Mouse (Mus musculus): Measurements from ENCODE around the gene Mctp1. TPM values are rescaled to one million over a fixed set of nuclear protein-coding genes. Genes with fewer than 3 reads are reported as not detected.

Mctp1 gene
- total and polyA plus RNA-seq, 3 experiments = not detected

- Histone ChIP-seq H3K9me3 (replicated peaks; ENCODE audit: insufficient read depth, low read length) (no peaks in the 10 kb centered on the region), H3K4me3 (ENCODE audit: control insufficient read depth in 1 of 2, insufficient read depth in 1 of 2, low read depth in 2 of 2, low read length in 2 of 2) (no peak overlapping the region), H3K27ac (ENCODE audit: control insufficient read depth, low read depth, low read length) (no peak overlapping the region), H3K36me3 (ENCODE audit: control insufficient read depth in 1 of 2, insufficient read depth in 2 of 2, low read length in 2 of 2) (no peaks in the 10 kb centered on the region), H3K27me3 (ENCODE audit: control insufficient read depth in 1 of 2, insufficient read depth in 2 of 2, low read length in 2 of 2) (no peaks in the 10 kb centered on the region), H3K4me1 (ENCODE audit: control insufficient read depth in 1 of 2, insufficient read depth in 2 of 2, low read length in 2 of 2) (no peaks in the 10 kb centered on the region), H3K79me2 (ENCODE audit: control insufficient read depth, insufficient read depth, low read length, poor library complexity) (no peaks in the 10 kb centered on the region), H3K9ac (ENCODE audit: control insufficient read depth, low read depth, low read length, poor library complexity, severe bottlenecking) (no peak overlapping the region)
- DNase-seq (ENCODE audit: low read depth, low spot score) = no peak
- no peak for TF ChIP-seq RAD21 (IDR thresholded peaks at IDR 0.05; ENCODE audit: low read depth, low read length)
- TF ChIP-seq EP300 (IDR thresholded peaks at IDR 0.05; ENCODE audit: low read depth in 1 of 2, low read length in 2 of 2) = no peak
- TF ChIP-seq SMC3 (IDR thresholded peaks at IDR 0.05; ENCODE audit: low read depth, low read length) = no peak
- no peak for TF ChIP-seq MYB (IDR thresholded peaks at IDR 0.05; ENCODE audit: low read depth, low read length)
- no peak for TF ChIP-seq GATA1 (IDR thresholded peaks at IDR 0.05; ENCODE audit: low read depth, low read length)
- no peak for TF ChIP-seq ELF1 (IDR thresholded peaks at IDR 0.05; ENCODE audit: low read depth, low read length)
- TF ChIP-seq POLR2A (IDR thresholded peaks at IDR 0.05; ENCODE audit: control insufficient read depth in 1 of 2, insufficient read depth in 1 of 2, low read depth in 1 of 2, low read length in 2 of 2, poor library complexity in 1 of 2) = no peak
- no peak for TF ChIP-seq UBTF (IDR thresholded peaks at IDR 0.05; ENCODE audit: borderline replicate concordance, insufficient read depth, low read depth, low read length)
Observed at GRCm38 (mm10) chr13:76592908-76593307, 208.6 kb downstream of the Mctp1 start.

DNA sequence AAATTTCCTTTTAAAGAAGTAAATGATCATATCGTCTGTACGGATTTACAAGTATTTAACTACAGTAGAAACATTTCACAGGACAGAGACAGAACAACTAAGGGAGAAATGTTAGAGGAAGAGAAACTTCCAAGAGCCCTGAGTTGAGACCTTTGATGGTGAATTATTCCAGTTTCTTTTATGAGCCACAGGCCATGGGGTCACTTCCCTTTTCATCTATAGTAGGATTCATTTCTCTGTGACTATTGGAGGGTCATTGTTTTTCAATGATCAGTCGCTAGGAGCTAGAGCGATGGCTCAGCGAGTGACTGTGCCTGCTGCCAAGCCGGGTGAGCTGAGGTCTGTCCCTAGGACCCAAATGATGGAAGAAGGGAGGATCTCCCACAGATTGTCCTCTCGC is 212.7 kb downstream of the Mctp1 start:
- DNase-seq (ENCODE audit: low read depth, low spot score) = no peak
- H3K9me3 ChIP-seq (replicated peaks; ENCODE audit: insufficient read depth, low read length) = no peaks in the 10 kb centered on the region
- no peaks in the 10 kb centered on the region for H3K36me3 ChIP-seq (ENCODE audit: control insufficient read depth in 1 of 2, insufficient read depth in 2 of 2, low read length in 2 of 2)
- H3K4me1 ChIP-seq (ENCODE audit: control insufficient read depth in 1 of 2, insufficient read depth in 2 of 2, low read length in 2 of 2) = no peaks in the 10 kb centered on the region
- no peak for TF ChIP-seq MYC (IDR thresholded peaks at IDR 0.05; ENCODE audit: low read depth, low read length)
- no peak for TF ChIP-seq RCOR1 (IDR thresholded peaks at IDR 0.05; ENCODE audit: low read depth, low read length)
- TF ChIP-seq EP300 (IDR thresholded peaks at IDR 0.05; ENCODE audit: low read depth in 1 of 2, low read length in 2 of 2) = no peak
- no peak for TF ChIP-seq USF2 (IDR thresholded peaks at IDR 0.05; ENCODE audit: borderline replicate concordance in 1 of 2, insufficient read depth in 1 of 2, low read depth in 1 of 2, low read length in 2 of 2)
- TF ChIP-seq NRF1 (IDR thresholded peaks at IDR 0.05; ENCODE audit: insufficient read depth, low read depth, low read length, poor library complexity, severe bottlenecking) = no peak
- no peak for TF ChIP-seq GABPA (IDR thresholded peaks at IDR 0.05; ENCODE audit: low read depth, low read length)
- TF ChIP-seq UBTF (IDR thresholded peaks at IDR 0.05; ENCODE audit: borderline replicate concordance, insufficient read depth, low read depth, low read length) = no peak
- no peak for TF ChIP-seq MYB (IDR thresholded peaks at IDR 0.05; ENCODE audit: low read depth, low read length)
- no peak for TF ChIP-seq RAD21 (IDR thresholded peaks at IDR 0.05; ENCODE audit: low read depth, low read length)
- TF ChIP-seq POLR2AphosphoS2 (IDR thresholded peaks at IDR 0.05; ENCODE audit: low read length) = no peak
- TF ChIP-seq E2F4 (IDR thresholded peaks at IDR 0.05; ENCODE audit: borderline replicate concordance, low read depth, low read length) = no peak
- TF ChIP-seq POLR2AphosphoS5 (IDR thresholded peaks at IDR 0.05; ENCODE audit: borderline replicate concordance, low read depth, low read length) = no peak
- no peak for TF ChIP-seq GATA1 (IDR thresholded peaks at IDR 0.05; ENCODE audit: low read depth, low read length)
- TF ChIP-seq ELF1 (IDR thresholded peaks at IDR 0.05; ENCODE audit: low read depth, low read length) = no peak
- no peak for TF ChIP-seq HCFC1 (IDR thresholded peaks at IDR 0.05; ENCODE audit: low read depth, low read length)
- TF ChIP-seq SMC3 (IDR thresholded peaks at IDR 0.05; ENCODE audit: low read depth, low read length) = no peak
- no peak overlapping the region for H3K4me3 ChIP-seq (ENCODE audit: control insufficient read depth in 1 of 2, insufficient read depth in 1 of 2, low read depth in 2 of 2, low read length in 2 of 2)
- H3K79me2 ChIP-seq (ENCODE audit: control insufficient read depth, insufficient read depth, low read length, poor library complexity) = no peaks in the 10 kb centered on the region
- no peak overlapping the region for H3K9ac ChIP-seq (ENCODE audit: control insufficient read depth, low read depth, low read length, poor library complexity, severe bottlenecking)
- H3K27me3 ChIP-seq (ENCODE audit: control insufficient read depth in 1 of 2, insufficient read depth in 2 of 2, low read length in 2 of 2) = no peaks in the 10 kb centered on the region
- H3K27ac ChIP-seq (ENCODE audit: control insufficient read depth, low read depth, low read length) = no peak overlapping the region
